ENCODE assay signal across 16 mouse cellular contexts in genomic region chr5:36554496-36554895, GRCm38 (mm10). TPM values are rescaled to one million over a fixed set of nuclear protein-coding genes. Genes with fewer than 3 reads are reported as not detected.
A peak's percentile ranks its signal among the peaks of the same experiment; 100 is the strongest.
DNase-seq lines count a peak whose midpoint lies in the region; ATAC-seq and TF ChIP-seq lines count a peak whose summit lies in the region.
"Had no signal": no experiment of that assay in that cellular context is flagged by ENCODE, and none has a peak within 500 bp of the region (broad histone marks: within the 10 kb centered on the region; RNA-seq: fewer than 3 reads in every experiment).

No protein-coding gene starts in this region.

- no peaks in the 10 kb centered on the region for H3K9me3 ChIP-seq in heart, embryonic 12.5 days (replicated peaks)
- no peaks in the 10 kb centered on the region for H3K9me3 ChIP-seq in liver, postnatal 0 days (ENCODE audit: low read length)
- no peaks in the 10 kb centered on the region for H3K9me3 ChIP-seq in liver, embryonic 11.5 days (ENCODE audit: control insufficient read depth, low read length)
- no peaks in the 10 kb centered on the region for H3K9me3 ChIP-seq in stomach, postnatal 0 days (ENCODE audit: control insufficient read depth, low read length)
- H3K9me3 ChIP-seq: G1E; hindbrain, embryonic 12.5 days; liver, embryonic 13.5 days; midbrain, embryonic 13.5 days had no signal

- no peaks in the 10 kb centered on the region for H3K27me3 ChIP-seq in heart, embryonic 12.5 days (replicated peaks)
- no peaks in the 10 kb centered on the region for H3K27me3 ChIP-seq in liver, postnatal 0 days (ENCODE audit: insufficient read depth, low read length)
- H3K27me3 ChIP-seq in liver, embryonic 11.5 days (replicated peaks; ENCODE audit: control insufficient read depth, insufficient read depth, low read length), result no peaks in the 10 kb centered on the region
- H3K27me3 ChIP-seq in stomach, postnatal 0 days (ENCODE audit: control insufficient read depth, insufficient read depth, low read length), result no peaks in the 10 kb centered on the region
- H3K27me3 ChIP-seq: hindbrain, embryonic 12.5 days; liver, embryonic 13.5 days; midbrain, embryonic 13.5 days had no signal

- no peaks in the 10 kb centered on the region for H3K36me3 ChIP-seq in heart, embryonic 12.5 days
- H3K36me3 ChIP-seq in liver, postnatal 0 days (replicated peaks; ENCODE audit: insufficient read depth, low read length), result no peaks in the 10 kb centered on the region
- H3K36me3 ChIP-seq in liver, embryonic 11.5 days (ENCODE audit: control insufficient read depth, insufficient read depth, low read length), result no peaks in the 10 kb centered on the region
- H3K36me3 ChIP-seq in stomach, postnatal 0 days (ENCODE audit: control insufficient read depth, insufficient read depth, low read length), result no peaks in the 10 kb centered on the region
- H3K36me3 ChIP-seq: hindbrain, embryonic 12.5 days; liver, embryonic 13.5 days; midbrain, embryonic 13.5 days had no signal

- no peak for ATAC-seq in heart, embryonic 12.5 days (ENCODE audit: insufficient number of reproducible peaks, low FRiP score)
- ATAC-seq in liver, postnatal 0 days, result no peak
- no peak for ATAC-seq in liver, embryonic 11.5 days (replicated peaks; ENCODE audit: low FRiP score)
- ATAC-seq in stomach, postnatal 0 days (ENCODE audit: low FRiP score, low TSS enrichment), result no peak
- ATAC-seq: forebrain, postnatal 0 days; midbrain, embryonic 13.5 days had no signal

- TF ChIP-seq EP300 in liver, postnatal 0 days (IDR thresholded peaks at IDR 0.05; ENCODE audit: low read depth), result no peak
- TF ChIP-seq EP300 in stomach, postnatal 0 days (optimal IDR thresholded peaks at IDR 0.05), result no peak

- intact Hi-C loops in heart, postnatal 10 days (cut with DNase I), result no loop called here
- intact Hi-C loops in left cerebral cortex, adult 2 months (cut with DNase I), result no loop called here

- peaks cover 40% of the 10 kb centered on the region for H3K4me1 ChIP-seq in heart, embryonic 12.5 days (replicated peaks)
- H3K4me1 ChIP-seq in liver, postnatal 0 days (ENCODE audit: insufficient read depth), result peaks cover 35% of the 10 kb centered on the region
- H3K4me1 ChIP-seq in liver, embryonic 11.5 days (replicated peaks; ENCODE audit: control insufficient read depth, insufficient read depth, low read length), result peaks cover 8% of the 10 kb centered on the region
- H3K4me1 ChIP-seq in embryonic fibroblast, embryonic 13.5 days (ENCODE audit: control insufficient read depth, insufficient read depth, low read length), result peaks cover 11% of the 10 kb centered on the region
- 0 out of 2 replicates have a peak, but pooled peaks cover 3% of the 10 kb centered on the region for H3K4me1 ChIP-seq in stomach, postnatal 0 days (replicated peaks; ENCODE audit: control insufficient read depth, insufficient read depth)

- no peak overlapping the region for H3K9ac ChIP-seq in heart, embryonic 12.5 days
- no peak overlapping the region for H3K9ac ChIP-seq in liver, postnatal 0 days (replicated peaks)
- H3K9ac ChIP-seq in liver, embryonic 11.5 days (ENCODE audit: low read depth, low read length), result no peak overlapping the region
- H3K9ac ChIP-seq in stomach, postnatal 0 days (ENCODE audit: low read length), result no peak overlapping the region
- H3K9ac ChIP-seq: forebrain, postnatal 0 days; hindbrain, embryonic 12.5 days; liver, embryonic 13.5 days; midbrain, embryonic 13.5 days had no signal

- WGBS in heart, embryonic 12.5 days, result 41% methylated on average over 5 of the region's 5 CpGs
- WGBS in liver, postnatal 0 days (ENCODE audit: insufficient replicate concordance), result 65% methylated on average over 5 of the region's 5 CpGs
- 72% methylated on average over 5 of the region's 5 CpGs for WGBS in liver, embryonic 11.5 days
- WGBS in stomach, postnatal 0 days, result 41% methylated on average over 5 of the region's 5 CpGs

- H3K4me3 ChIP-seq in heart, embryonic 12.5 days, result no peak overlapping the region
- H3K4me3 ChIP-seq in liver, postnatal 0 days (ENCODE audit: low read depth, low read length), result no peak overlapping the region
- no peak overlapping the region for H3K4me3 ChIP-seq in liver, embryonic 11.5 days (ENCODE audit: low read depth, low read length)
- H3K4me3 ChIP-seq in embryonic fibroblast, embryonic 13.5 days (ENCODE audit: insufficient read depth, low read length), result no peak overlapping the region
- H3K4me3 ChIP-seq in stomach, postnatal 0 days (ENCODE audit: low read depth, low read length), result no peak overlapping the region
- H3K4me3 ChIP-seq in left cerebral cortex, adult 2 months, result no peak overlapping the region
- H3K4me3 ChIP-seq: erythroblast, embryonic 14.5 days; hindbrain, embryonic 12.5 days; liver, embryonic 13.5 days; midbrain, embryonic 13.5 days had no signal

- no peak for TF ChIP-seq CTCF in liver, postnatal 0 days (IDR thresholded peaks at IDR 0.05; ENCODE audit: low read depth)
- TF ChIP-seq CTCF in embryonic fibroblast, embryonic 13.5 days (IDR thresholded peaks at IDR 0.05; ENCODE audit: borderline replicate concordance, insufficient read depth, low read length), result no peak
- no peak for TF ChIP-seq CTCF in stomach, postnatal 0 days (IDR thresholded peaks at IDR 0.05; ENCODE audit: low read depth)
- no peak for TF ChIP-seq CTCF in left cerebral cortex, adult 2 months (IDR thresholded peaks at IDR 0.05)

- H3K27ac ChIP-seq in heart, embryonic 12.5 days (ENCODE audit: poor library complexity, severe bottlenecking), result peak overlapping the region; percentile 81
- peak overlapping the region; percentile 51; the same call in 1 of the 2 replicates for H3K27ac ChIP-seq in liver, postnatal 0 days (ENCODE audit: low read depth)
- no peak overlapping the region for H3K27ac ChIP-seq in liver, embryonic 11.5 days (ENCODE audit: low read depth, low read length)
- H3K27ac ChIP-seq in embryonic fibroblast, embryonic 13.5 days (ENCODE audit: insufficient read depth, low read length), result peak overlapping the region; percentile 84
- 0 out of 2 replicates have a peak overlapping the region, but pooled peaks have one; percentile 45 for H3K27ac ChIP-seq in stomach, postnatal 0 days (replicated peaks)
- no peak overlapping the region for H3K27ac ChIP-seq in left cerebral cortex, adult 2 months
- H3K27ac ChIP-seq: hindbrain, embryonic 12.5 days; liver, embryonic 13.5 days; midbrain, embryonic 13.5 days had no signal

- no peak for TF ChIP-seq POLR2A in embryonic fibroblast, embryonic 13.5 days (IDR thresholded peaks at IDR 0.05; ENCODE audit: low read depth, low read length)

- peak overlapping the region; percentile 35; the same call in 1 of the 2 replicates for H3K4me2 ChIP-seq in heart, embryonic 12.5 days
- no peak overlapping the region for H3K4me2 ChIP-seq in liver, postnatal 0 days (ENCODE audit: low read depth, low read length)
- H3K4me2 ChIP-seq in liver, embryonic 11.5 days, result no peak overlapping the region
- no peak overlapping the region for H3K4me2 ChIP-seq in stomach, postnatal 0 days (replicated peaks; ENCODE audit: low read depth)
- H3K4me2 ChIP-seq: hindbrain, embryonic 12.5 days; liver, embryonic 13.5 days; midbrain, embryonic 13.5 days had no signal

- no peak for DNase-seq in heart, postnatal 10 days
- DNase-seq in liver, postnatal 0 days, result no peak
- DNase-seq in liver, embryonic 11.5 days (ENCODE audit: low spot score), result no peak
- no peak for DNase-seq in stomach, postnatal 0 days (ENCODE audit: low spot score)
- DNase-seq in left cerebral cortex, adult 2 months (ENCODE audit: extremely low spot score in 1 of 2, low spot score in 2 of 2), result no peak
- DNase-seq: cerebellum, adult 11-12 months; forebrain, postnatal 0 days; kidney, adult 11 months; liver, embryonic 13.5 days; lung, postnatal 10 days had no signal

RNA-seq across cellular contexts. Expression of gene Tbc1d14, which starts 38.6 kb away (rescaled TPM):
- polyA plus RNA-seq in heart, embryonic 12.5 days (2016; fragmentation: Nextera tagmentation; extraction: Ambion mirVana), result 20.0 and 22.3 TPM in 2 replicates
- 10 to 100 TPM; 19.4 to 22.8 TPM for total RNA-seq in heart, postnatal 10 days (2021)
- polyA plus RNA-seq in liver, postnatal 0 days (2015; fragmentation: Nextera tagmentation; extraction: Ambion mirVana), result 5.7 and 6.5 TPM in 2 replicates
- polyA plus RNA-seq in liver, embryonic 11.5 days (2014; fragmentation: Nextera tagmentation; extraction: Ambion mirVana), result 26.0 and 30.2 TPM in 2 replicates
- 21.5 and 26.1 TPM in 2 replicates for polyA plus RNA-seq in embryonic fibroblast, embryonic 13.5 days (2011; ENCODE audit: insufficient read length, low read depth, missing spikeins)
- 22.1 and 22.8 TPM in 2 replicates for polyA plus RNA-seq in stomach, postnatal 0 days (2015; fragmentation: Nextera tagmentation; extraction: Ambion mirVana)
- total RNA-seq in left cerebral cortex, adult 2 months (2021), result 10 to 100 TPM; 82.0 to 82.4 TPM

Comparison
In these comparisons a context has a peak if more than half of its experiments do, and no peak if none do; other contexts are left out.
1. H3K27ac ChIP-seq: peak in heart, embryonic 12.5 days (single experiment), liver, postnatal 0 days (single experiment), embryonic fibroblast, embryonic 13.5 days (single experiment) and stomach, postnatal 0 days (single experiment); none in liver, embryonic 11.5 days (single experiment) and left cerebral cortex, adult 2 months (single experiment).